Mouse (Mus musculus): ENCODE data around the gene Lcn2.

The Lcn2 gene

GRCm38 (mm10) chr2:32361437-32361836, 26.6 kb downstream of the Lcn2 start:
- POLR2A ChIA-PET: interaction anchor here in 2 of 4 experiments (0.7 to 1.7 kb wide), 8 partner anchors 8 to 107 kb away, joined by 3 to 4 read pairs (median 3); partner anchors contain the start of gene 1110008P14Rik (in 2 of the 2)
- CTCF ChIA-PET: interaction anchor here in 3 of 4 experiments (0.6 to 1.6 kb wide), 9 partner anchors 10 to 347 kb away, joined by 3 to 5 read pairs (median 3); partner anchors contain the start of gene 1110008P14Rik (in 1 of the 3)

- CTCF ChIA-PET: interaction anchor here in 3 of 4 experiments (0.6 to 1.6 kb wide), 9 partner anchors 9 to 348 kb away, joined by 3 to 5 read pairs (median 3); no protein-coding TSS in a partner anchor
- POLR2A ChIA-PET: interaction anchor here in 3 of 4 experiments (0.5 to 1.8 kb wide), 12 partner anchors 9 to 249 kb away, joined by 3 to 4 read pairs (median 3); partner anchors contain the start of genes 1110008P14Rik (in 2 of the 3) and Ciz1 (in 1 of the 3)
Measured at GRCm38 (mm10) chr2:32360741-32361140, 27.3 kb downstream of the Lcn2 start.

GRCm38 (mm10) chr2:32358381-32358780, 29.7 kb downstream of the Lcn2 start:
- CTCF ChIA-PET: interaction anchor here (0.5 to 3.2 kb wide), 9 partner anchors 44 to 232 kb away, joined by 3 to 15 read pairs (median 4); partner anchors contain the start of gene Golga2 (in 1 of the 4)
- POLR2A ChIA-PET: interaction anchor here in 3 of 4 experiments (0.7 to 1.6 kb wide), 5 partner anchors 8 to 179 kb away, joined by 3 to 4 read pairs (median 3); partner anchors contain the start of gene 1110008P14Rik (in 1 of the 3)

- ChIA-PET CTCF (interaction anchor here (0.6 to 3.2 kb wide), 9 partner anchors 46 to 164 kb away, joined by 3 to 15 read pairs (median 4); partner anchors contain the start of gene Golga2 (in 1 of the 4)), POLR2A (interaction anchor here in 2 of 4 experiments (0.7 to 1.6 kb wide), 3 partner anchors 13 to 180 kb away, joined by 3 to 4 read pairs (median 3); partner anchors contain the start of gene 1110008P14Rik (in 1 of the 2))
Measured at GRCm38 (mm10) chr2:32357710-32358109, 30.3 kb downstream of the Lcn2 start.

GRCm38 (mm10) chr2:32356216-32356615, 31.8 kb downstream of the Lcn2 start:
- ChIA-PET POLR2A (interaction anchor here in 1 of 4 experiments (0.7 kb wide), 1 partner anchor 26 kb away, joined by 3 read pairs; the partner anchor contains the start of gene 1110008P14Rik), CTCF (interaction anchor here in 3 of 4 experiments (0.5 to 3.2 kb wide), 5 partner anchors 48 to 275 kb away, joined by 3 to 15 read pairs (median 4); no protein-coding TSS in a partner anchor)

GRCm38 (mm10) chr2:32354336-32354895, 33.6 kb downstream of the Lcn2 start:
- ChIA-PET CTCF (interaction anchor here in 2 of 4 experiments (0.6 to 2.2 kb wide), 10 partner anchors 9 to 158 kb away, joined by 3 to 7 read pairs (median 4); partner anchors contain the start of gene 1110008P14Rik (in 1 of the 2)), POLR2A (interaction anchor here in 2 of 4 experiments (0.5 to 0.8 kb wide), 2 partner anchors 24 to 142 kb away, joined by 3 read pairs; no protein-coding TSS in a partner anchor)

- CTCF ChIA-PET: interaction anchor here in 3 of 4 experiments (0.6 to 2.3 kb wide), 10 partner anchors 9 to 220 kb away, joined by 3 to 7 read pairs (median 4); partner anchors contain the start of gene 1110008P14Rik (in 1 of the 3)
- POLR2A ChIA-PET: no interaction called here
Measured at GRCm38 (mm10) chr2:32353836-32354235, 34.2 kb downstream of the Lcn2 start.

- CTCF ChIA-PET: interaction anchor here (0.6 to 2.3 kb wide), 18 partner anchors 9 to 219 kb away, joined by 3 to 9 read pairs (median 4); partner anchors contain the start of gene 1110008P14Rik (in 1 of the 4)
- POLR2A ChIA-PET: interaction anchor here in 2 of 4 experiments (0.8 to 1.7 kb wide), 3 partner anchors 10 to 14 kb away, joined by 4 to 7 read pairs (median 4); no protein-coding TSS in a partner anchor
Measured at GRCm38 (mm10) chr2:32353007-32353542, 35.0 kb downstream of the Lcn2 start, which contains the start of gene Dnm1. TSS of gene Dnm1 (minus strand) at chr2:32353338.

- ChIA-PET CTCF (interaction anchor here (0.6 to 2.3 kb wide), 19 partner anchors 9 to 386 kb away, joined by 3 to 9 read pairs (median 4); partner anchors contain the start of gene 1110008P14Rik (in 1 of the 4)), POLR2A (interaction anchor here in 3 of 4 experiments (0.8 to 2.5 kb wide), 6 partner anchors 8 to 177 kb away, joined by 3 to 7 read pairs (median 4); partner anchors contain the start of gene 1110008P14Rik (in 1 of the 3))
Measured at GRCm38 (mm10) chr2:32352151-32353006, 35.7 kb downstream of the Lcn2 start, which contains the start of gene Ciz1. TSS of gene Ciz1 (plus strand) at chr2:32352327.

GRCm38 (mm10) chr2:32351471-32351961, 36.5 kb downstream of the Lcn2 start:
- ChIA-PET POLR2A (interaction anchor here in 3 of 4 experiments (0.8 to 2.5 kb wide), 7 partner anchors 9 to 177 kb away, joined by 3 to 7 read pairs (median 4); partner anchors contain the start of genes 1110008P14Rik (in 2 of the 3) and Swi5 (in 1 of the 3)), CTCF (interaction anchor here in 2 of 4 experiments (1.1 to 1.8 kb wide), 4 partner anchors 9 to 91 kb away, joined by 3 to 9 read pairs (median 4); no protein-coding TSS in a partner anchor)

GRCm38 (mm10) chr2:32350471-32351051, 37.5 kb downstream of the Lcn2 start:
- CTCF ChIA-PET: interaction anchor here in 3 of 4 experiments (0.6 to 1.8 kb wide), 9 partner anchors 10 to 436 kb away, joined by 3 to 6 read pairs (median 3); no protein-coding TSS in a partner anchor

GRCm38 (mm10) chr2:32349625-32350255, 38.3 kb downstream of the Lcn2 start:
- ChIA-PET CTCF (interaction anchor here (0.6 to 1.3 kb wide), 6 partner anchors 11 to 545 kb away, joined by 3 to 6 read pairs (median 3); no protein-coding TSS in a partner anchor), POLR2A (interaction anchor here in 3 of 4 experiments (1.0 to 2.5 kb wide), 9 partner anchors 9 to 175 kb away, joined by 3 to 7 read pairs (median 4); partner anchors contain the start of gene Swi5 (in 1 of the 3))

More at GRCm38 (mm10) chr2:32350471-32351051, 37.5 kb downstream of the Lcn2 start:
- POLR2A ChIA-PET: interaction anchor here in 3 of 4 experiments (0.7 to 2.5 kb wide), 9 partner anchors 8 to 354 kb away, joined by 3 to 7 read pairs (median 4); partner anchors contain the start of genes 1110008P14Rik (in 1 of the 3) and Swi5 (in 1 of the 3)

- ChIA-PET POLR2A (interaction anchor here in 2 of 4 experiments (1.1 to 1.8 kb wide), 4 partner anchors 8 to 147 kb away, joined by 3 to 4 read pairs (median 4); no protein-coding TSS in a partner anchor), CTCF (interaction anchor here in 1 of 4 experiments (1.0 kb wide), 1 partner anchor 56 kb away, joined by 3 read pairs; no protein-coding TSS in a partner anchor)
Measured at GRCm38 (mm10) chr2:32348311-32348710, 39.7 kb downstream of the Lcn2 start.

- ChIA-PET POLR2A (interaction anchor here in 1 of 4 experiments (0.6 kb wide), 1 partner anchor 338 kb away, joined by 3 read pairs; no protein-coding TSS in a partner anchor), CTCF (no interaction called here)
Measured at GRCm38 (mm10) chr2:32347019-32347418, 41.0 kb downstream of the Lcn2 start.

GRCm38 (mm10) chr2:32344598-32345321, 43.3 kb downstream of the Lcn2 start:
- ChIA-PET POLR2A (interaction anchor here (0.5 to 1.0 kb wide), 6 partner anchors 12 to 663 kb away, joined by 3 to 6 read pairs (median 3); no protein-coding TSS in a partner anchor), CTCF (interaction anchor here in 2 of 4 experiments (0.6 to 0.7 kb wide), 2 partner anchors 20 to 219 kb away, joined by 3 to 4 read pairs; no protein-coding TSS in a partner anchor)
